Mouse (Mus musculus) limb, embryonic 14.5 days (tissue): ENCODE measurements around the gene Coro6. TPM values are rescaled to one million over a fixed set of nuclear protein-coding genes. Genes with fewer than 3 reads are reported as not detected.

ENCODE experiments used
- ATAC-seq: fragments of 200-750 bp; cut with Nextera tagmentation; 2 replicates; pipeline ENCODE4 v1.8.0; 2017; ENCODE audit warnings: low read depth, moderate number of reproducible peaks, moderate TSS enrichment; ENCODE audit not compliant: low FRiP score
- DNase-seq: peaks from one replicate; pipeline ENCODE4 v3.0.0-alpha.2; 2015; ENCODE audit warnings: low spot score
- H3K27ac ChIP-seq: fragments of 300-500 bp; sonication (generic); replicated peaks from 2 replicates; pipeline ENCODE4 v1.5.1; 2014; ENCODE audit warnings: low read depth, mild to moderate bottlenecking, low read length, moderate library complexity, mixed read lengths
- H3K27me3 ChIP-seq: fragments of 300-500 bp; sonication (generic); 2 replicates; pipeline ENCODE4 v1.6.1; 2014; ENCODE audit warnings: low read length, mixed read lengths; ENCODE audit not compliant: control insufficient read depth, insufficient read depth
- H3K36me3 ChIP-seq: fragments of 300-500 bp; sonication (generic); 2 replicates; pipeline ENCODE4 v1.6.1; 2014; ENCODE audit warnings: mild to moderate bottlenecking, low read length, moderate library complexity, mixed read lengths; ENCODE audit not compliant: control insufficient read depth, insufficient read depth
- H3K4me1 ChIP-seq: fragments of 300-500 bp; sonication (generic); 2 replicates; pipeline ENCODE4 v1.6.1; 2014; ENCODE audit warnings: antibody characterized with exemption, low read length, mixed read lengths; ENCODE audit not compliant: control insufficient read depth, insufficient read depth
- H3K4me2 ChIP-seq: fragments of 300-500 bp; sonication (generic); replicated peaks from 2 replicates; pipeline ENCODE4 v1.6.1; 2014; ENCODE audit warnings: low read depth, mild to moderate bottlenecking, low read length, moderate library complexity; ENCODE audit not compliant: severe bottlenecking
- H3K4me3 ChIP-seq: fragments of 300-500 bp; sonication (generic); replicated peaks from 2 replicates; pipeline ENCODE4 v1.5.1; 2014; ENCODE audit warnings: low read length
- H3K9ac ChIP-seq: fragments of 300-500 bp; sonication (generic); 2 replicates; pipeline ENCODE4 v1.6.1; 2014; ENCODE audit warnings: mild to moderate bottlenecking, low read depth, low read length, moderate library complexity; ENCODE audit not compliant: severe bottlenecking
- H3K9me3 ChIP-seq: fragments of 300-500 bp; sonication (generic); 2 replicates; pipeline ENCODE4 v1.6.1; 2016; ENCODE audit warnings: low read length; ENCODE audit not compliant: control insufficient read depth
- POLR2A ChIP-seq: fragments of 200-500 bp; IDR thresholded peaks from 2 replicates; pipeline ENCODE4 v1.8.0; 2012; ENCODE audit warnings: inconsistent platforms, mild to moderate bottlenecking, moderate library complexity, borderline replicate concordance; ENCODE audit not compliant: insufficient read depth, insufficient read length; ENCODE audit errors: extremely low read depth
- WGBS: fragments of 180-500 bp; shearing (Covaris S2); extraction: QIAGEN DNeasy Blood & Tissue Kit; methylation state at CpG from one replicate; pipeline ENCODE4 v1.1.7; 2014; 5-methylcytosine and 5-hydroxymethylcytosine counted together
- polyA plus RNA-seq, 2 experiments: library from polyadenylated mRNA; depleted of rRNA in 1 of 2; stranded (reverse) in 1 of 2; unstranded in 1 of 2; fragments of >200 nt; fragmentation: Nextera tagmentation in 1 of 2; extraction: Ambion mirVana in 1 of 2; gene quantifications; 2 replicates each; pipeline versions ENCODE4 v1.2.1 to v1.2.3; 2012 to 2014

Gene Coro6
- polyA plus RNA-seq, 2 experiments = 2.3 to 10.5 TPM

- Histone ChIP-seq H3K4me3 (no peak overlapping the region), H3K27me3 (no peaks in the 10 kb centered on the region), H3K36me3 (peaks cover 80% of the 10 kb centered on the region), H3K9ac (no peak overlapping the region), H3K4me1 (peaks cover 13% of the 10 kb centered on the region), H3K4me2 (no peak overlapping the region), H3K27ac (no peak overlapping the region), H3K9me3 (no peaks in the 10 kb centered on the region)
- no peak for TF ChIP-seq POLR2A
- DNase-seq (no peak), ATAC-seq (no peak)
- WGBS = 73% methylated on average over 6 of the region's 6 CpGs
Measured at GRCm38 (mm10) chr11:77506941-77507340, 44.7 kb downstream of the Coro6 start.

- no peak overlapping the region for H3K9ac ChIP-seq
- peaks cover 17% of the 10 kb centered on the region for H3K4me1 ChIP-seq
- no peak for DNase-seq
- no peak overlapping the region for H3K27ac ChIP-seq
- WGBS = 69% methylated on average over 4 of the region's 4 CpGs
- no peak for TF ChIP-seq POLR2A
- ATAC-seq = no peak
- no peak overlapping the region for H3K4me3 ChIP-seq
- H3K4me2 ChIP-seq = no peak overlapping the region
- H3K27me3 ChIP-seq = no peaks in the 10 kb centered on the region
- H3K9me3 ChIP-seq = no peaks in the 10 kb centered on the region
- peaks cover 76% of the 10 kb centered on the region for H3K36me3 ChIP-seq
Measured at GRCm38 (mm10) chr11:77507426-77507825, 45.2 kb downstream of the Coro6 start.

DNA sequence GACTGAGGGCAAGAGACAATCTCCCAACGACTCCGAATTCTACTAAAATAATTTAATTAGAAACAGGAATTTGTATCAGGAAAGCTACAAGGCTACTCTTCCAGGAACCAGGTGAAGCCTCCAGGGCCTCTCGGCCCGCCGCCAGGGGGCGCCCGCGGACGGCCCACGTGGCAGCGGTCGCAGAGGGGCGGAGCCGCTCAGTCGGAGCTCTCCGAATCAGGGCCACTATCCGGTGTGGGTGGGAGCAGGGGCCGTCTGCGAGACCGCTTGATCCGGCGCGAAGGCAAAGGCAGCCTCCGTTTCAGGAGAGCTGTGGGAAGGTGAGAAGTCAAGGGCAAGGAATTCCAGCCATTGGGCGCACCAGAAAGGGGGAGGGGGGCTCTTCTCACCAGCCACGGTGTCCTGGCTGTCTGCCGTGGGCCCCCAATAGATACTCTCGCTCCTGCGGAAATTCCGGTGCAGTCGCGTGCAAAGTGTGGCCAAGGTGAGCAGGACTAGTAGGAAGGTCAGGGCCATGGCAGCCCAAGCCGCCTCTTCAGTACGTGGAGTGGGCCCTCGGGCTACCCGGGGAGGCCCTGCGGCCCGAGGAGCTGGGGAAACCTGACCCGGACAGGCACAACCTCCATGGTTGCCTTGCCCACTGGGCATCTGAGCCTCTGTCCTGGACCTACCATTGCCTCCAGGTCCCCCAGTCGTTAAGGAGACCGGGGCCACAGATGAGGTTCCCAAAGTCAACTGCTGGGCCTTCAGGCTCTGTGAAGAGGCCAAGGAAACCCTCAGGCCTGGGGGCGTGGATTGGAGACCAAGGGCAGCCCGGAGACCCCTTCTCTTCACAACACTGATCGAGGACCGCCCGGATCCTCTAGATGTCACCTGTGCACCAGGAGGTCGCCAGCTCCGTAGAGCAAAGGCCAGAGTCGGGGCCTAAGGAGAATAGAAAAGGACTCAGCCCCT lies 46.1 kb downstream of the Coro6 start:
- no peaks in the 10 kb centered on the region for H3K27me3 ChIP-seq
- TF ChIP-seq POLR2A = no peak
- peak overlapping the region; percentile 75 for H3K4me2 ChIP-seq
- H3K9me3 ChIP-seq = no peaks in the 10 kb centered on the region
- whole genome bisulfite sequencing = 17% methylated on average over 39 of the region's 49 CpGs
- peak overlapping the region; percentile 38 for H3K4me3 ChIP-seq
- H3K27ac ChIP-seq = peak overlapping the region; percentile 63; the same call in 1 of the 2 replicates
- peaks cover 66% of the 10 kb centered on the region for H3K36me3 ChIP-seq
- peak overlapping the region; percentile 53 for H3K9ac ChIP-seq
- DNase-seq (peak; percentile 81), ATAC-seq (peak; percentile 72)
- peaks cover 18% of the 10 kb centered on the region for H3K4me1 ChIP-seq

DNA sequence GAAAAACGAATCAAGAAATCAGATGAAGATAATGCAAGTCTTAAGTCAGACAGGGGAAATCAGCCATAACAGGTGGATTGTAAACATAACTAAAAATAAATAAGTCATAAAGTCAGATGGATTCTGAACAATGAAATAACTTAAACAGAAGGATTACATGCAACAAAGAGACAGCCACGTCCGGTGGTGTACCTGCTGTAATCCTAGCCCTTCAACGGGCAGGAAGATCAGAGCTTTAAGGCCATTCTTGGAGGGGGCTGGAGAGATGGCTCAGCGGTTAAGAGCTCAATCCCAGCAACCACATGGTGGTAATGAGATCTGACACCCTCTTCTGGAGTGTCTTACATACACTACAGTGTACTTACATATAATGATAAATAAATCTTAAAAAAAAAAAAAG lies 49.1 kb downstream of the Coro6 start:
- DNase-seq = no peak

DNA sequence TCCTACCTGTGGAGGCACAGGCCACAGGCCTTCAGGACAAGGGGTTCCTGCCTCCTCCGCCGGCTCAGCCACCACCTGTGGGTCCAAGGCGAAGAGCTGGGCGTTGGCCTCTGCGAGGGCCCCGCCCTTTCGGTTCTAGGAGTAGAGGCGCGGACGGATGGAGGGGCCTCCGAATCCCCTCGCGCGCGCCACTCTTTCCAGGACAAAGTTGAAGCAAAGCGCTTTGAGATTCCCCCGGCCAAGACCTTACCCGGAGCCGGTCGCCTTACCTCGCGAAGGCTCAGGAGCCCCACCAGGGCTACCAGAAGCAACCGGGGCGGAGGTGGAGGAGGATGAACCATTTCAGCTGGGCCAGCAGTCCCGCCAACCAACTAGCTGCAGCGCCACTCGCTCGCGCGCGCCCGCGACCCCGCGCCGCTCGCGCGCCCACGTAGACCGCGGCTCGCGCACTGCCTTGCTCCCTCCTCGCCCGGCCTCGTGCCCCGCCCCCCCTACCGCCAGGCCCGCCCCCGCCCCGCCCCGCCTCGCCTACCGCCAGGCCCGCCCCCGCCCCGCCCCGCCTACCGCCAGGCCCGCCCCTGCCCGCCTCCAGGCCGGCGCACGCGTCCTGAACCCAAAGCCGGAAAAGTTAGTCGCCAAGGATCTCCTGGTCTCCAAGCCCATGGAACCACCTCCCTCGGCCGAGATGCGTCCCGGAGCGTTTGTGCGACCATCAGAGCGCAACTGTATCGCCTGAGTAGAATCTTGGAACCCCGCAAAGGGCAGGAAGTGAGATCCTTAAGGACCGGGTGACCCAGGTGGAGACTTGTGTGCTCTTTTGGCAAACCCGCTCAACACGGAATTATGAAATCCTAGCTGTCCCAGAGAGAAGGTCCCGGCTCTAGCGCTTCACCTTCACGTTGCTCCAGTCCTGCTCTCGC lies 50.9 kb downstream of the Coro6 start:
- Histone ChIP-seq H3K27me3 (peaks cover 27% of the 10 kb centered on the region), H3K4me2 (peak overlapping the region; percentile 96), H3K9ac (peak overlapping the region; percentile 69), H3K4me3 (peak overlapping the region; percentile 58), H3K9me3 (no peaks in the 10 kb centered on the region), H3K27ac (peak overlapping the region; percentile 73), H3K36me3 (peaks cover 24% of the 10 kb centered on the region), H3K4me1 (peaks cover 40% of the 10 kb centered on the region)
- TF ChIP-seq POLR2A = peak; percentile 70; the same call in 1 of the 2 replicates
- WGBS = under 1% methylated on average over 61 of the region's 84 CpGs
- ATAC-seq (peak; percentile 76), DNase-seq (peak; percentile 92)

More for the DNA sequence above, 49.1 kb downstream of the Coro6 start:
- Histone ChIP-seq H3K4me3 (0 out of 2 replicates have a peak overlapping the region, but pooled peaks have one; percentile 58), H3K27ac (no peak overlapping the region), H3K4me2 (no peak overlapping the region), H3K27me3 (peaks cover 24% of the 10 kb centered on the region), H3K9ac (no peak overlapping the region), H3K4me1 (peaks cover 41% of the 10 kb centered on the region), H3K36me3 (peaks cover 36% of the 10 kb centered on the region), H3K9me3 (no peaks in the 10 kb centered on the region)
- 82% methylated on average over 5 of the region's 5 CpGs for WGBS
- no peak for ATAC-seq
- no peak for TF ChIP-seq POLR2A
